Mouse (Mus musculus) kidney, adult 2 months (tissue): ENCODE results near the gene Bak1. TPM values are rescaled to one million over a fixed set of nuclear protein-coding genes. Genes with fewer than 3 reads are reported as not detected.

Experiments used
- DNase-seq: peaks from one replicate; pipeline ENCODE4 v3.0.0; 2021
- H3K27ac ChIP-seq: fragments of 200-500 bp; 2 replicates; pipeline ENCODE4 v1.5.1; 2012; ENCODE audit warnings: low read depth, low read length, control low read depth, inconsistent platforms; ENCODE audit not compliant: insufficient read depth
- H3K27me3 ChIP-seq: fragments of 200-500 bp; replicated peaks from 2 replicates; pipeline ENCODE4 v1.6.1; 2012; ENCODE audit warnings: mild to moderate bottlenecking, moderate library complexity, low read length, inconsistent platforms; ENCODE audit not compliant: control insufficient read depth, insufficient read depth
- H3K36me3 ChIP-seq: fragments of 200-500 bp; 2 replicates; pipeline ENCODE4 v1.6.1; 2012; ENCODE audit warnings: mild to moderate bottlenecking, moderate library complexity, low read length, inconsistent platforms; ENCODE audit not compliant: control insufficient read depth, insufficient read depth
- H3K4me1 ChIP-seq: fragments of 200-500 bp; 2 replicates; pipeline ENCODE4 v1.6.1; 2011; ENCODE audit warnings: low read length; ENCODE audit not compliant: control insufficient read depth, insufficient read depth
- H3K4me3 ChIP-seq: fragments of 200-500 bp; 2 replicates; pipeline ENCODE4 v1.5.1; 2011; ENCODE audit warnings: mild to moderate bottlenecking, low read depth, low read length, control low read depth; ENCODE audit not compliant: insufficient read depth
- CTCF ChIP-seq: fragments of 200-500 bp; conservative IDR thresholded peaks from 2 replicates; pipeline ENCODE4 v1.5.1; 2011; ENCODE audit warnings: low read depth, mild to moderate bottlenecking, control low read depth, low read length, moderate library complexity, mixed read lengths; ENCODE audit not compliant: insufficient read depth, insufficient read length
- POLR2A ChIP-seq: fragments of 200-500 bp; IDR thresholded peaks from one replicate; pipeline ENCODE4 v1.6.1; 2011; ENCODE audit warnings: low read depth, low read length, control low read depth
- WGBS: fragments of 180-500 bp; shearing (Covaris S2); methylation state at CpG from one replicate; pipeline ENCODE4 v1.1.7; 2018; 5-methylcytosine and 5-hydroxymethylcytosine counted together
- polyA plus RNA-seq: library from polyadenylated mRNA; depleted of rRNA; stranded (reverse); fragments of >200 nt; gene quantifications from 2 replicates; pipeline ENCODE4 v1.2.3, GENCODE M21; 2012

Gene Bak1
- polyA plus RNA-seq, 1 experiment, result 39.4 TPM

DNA sequence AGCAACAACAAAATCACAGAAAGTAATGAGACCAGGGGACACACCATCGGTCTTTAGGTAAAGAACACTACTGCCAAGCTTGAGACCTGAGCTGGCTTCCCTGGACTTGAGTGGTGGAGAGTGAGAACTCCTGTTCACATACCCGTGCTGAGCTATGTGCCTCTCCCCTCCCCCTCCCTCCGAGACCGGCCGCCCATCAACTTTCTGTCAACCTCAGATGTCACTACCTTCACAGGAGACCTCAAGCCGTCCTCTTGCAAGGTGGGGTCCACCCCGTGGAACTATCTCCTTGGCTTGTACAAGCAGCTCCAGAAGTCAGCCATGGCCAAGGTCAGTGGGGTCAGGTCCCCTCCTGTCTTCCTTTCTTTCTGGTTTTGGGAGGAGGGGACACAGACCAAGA is 3.5 kb upstream of the Bak1 start:
- H3K27me3 ChIP-seq, result no peaks in the 10 kb centered on the region
- H3K36me3 ChIP-seq, result no peaks in the 10 kb centered on the region
- H3K4me1 ChIP-seq, result no peaks in the 10 kb centered on the region; the same call in 1 of the 2 replicates
- H3K27ac ChIP-seq, result no peak overlapping the region
- no peak overlapping the region for H3K4me3 ChIP-seq
- TF ChIP-seq CTCF (no peak), POLR2A (no peak)
- 57% methylated on average over 7 of the region's 7 CpGs for WGBS
- DNase-seq, result no peak

DNA sequence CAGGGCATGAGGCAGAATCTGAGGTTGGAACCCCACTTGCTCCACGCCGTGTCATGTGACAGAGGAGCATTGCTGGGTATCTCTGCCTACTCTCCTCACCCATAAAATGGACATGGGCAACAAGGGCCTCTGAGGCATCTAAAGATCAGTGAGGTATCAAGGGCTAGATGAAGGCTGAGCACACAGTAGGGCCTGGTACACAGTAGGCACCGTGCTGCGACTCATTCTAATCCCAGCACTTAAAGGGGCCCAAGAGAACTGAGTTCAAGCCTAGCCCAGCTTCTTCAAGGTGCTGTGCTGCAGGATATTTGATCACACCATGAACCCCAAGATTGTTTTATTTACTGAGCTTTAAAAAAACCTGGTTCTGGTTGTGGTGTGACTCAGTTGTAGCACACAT is 2.1 kb upstream of the Bak1 start:
- TF ChIP-seq POLR2A (no peak), CTCF (no peak)
- no peaks in the 10 kb centered on the region; the same call in 1 of the 2 replicates for H3K4me1 ChIP-seq
- H3K36me3 ChIP-seq, result no peaks in the 10 kb centered on the region
- H3K4me3 ChIP-seq, result no peak overlapping the region
- H3K27ac ChIP-seq, result no peak overlapping the region
- no peak for DNase-seq
- H3K27me3 ChIP-seq, result no peaks in the 10 kb centered on the region
- 91% methylated on average over 4 of the region's 4 CpGs for WGBS

DNA sequence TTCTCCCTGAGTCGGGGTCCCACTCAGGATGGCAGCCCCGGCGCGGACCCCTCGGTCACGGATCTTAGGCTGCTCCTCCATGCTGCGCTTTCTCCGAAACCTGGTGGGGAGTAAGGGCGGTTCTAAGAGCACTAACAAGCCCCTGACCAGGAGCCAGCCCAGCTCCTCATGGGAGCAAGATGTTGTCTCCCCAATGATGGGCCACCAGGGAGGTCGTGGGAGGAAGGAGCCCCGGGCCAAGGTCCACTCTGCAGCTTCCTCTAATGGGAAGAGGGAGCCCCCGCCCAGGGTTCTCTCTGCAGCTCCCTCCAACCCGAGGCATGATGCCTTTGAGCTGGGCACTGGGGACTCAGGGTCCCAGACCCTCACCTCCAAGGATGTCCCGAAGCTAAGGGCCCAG is 622 bp upstream of the Bak1 start:
- no peak for DNase-seq
- no peaks in the 10 kb centered on the region for H3K36me3 ChIP-seq
- TF ChIP-seq CTCF (no peak), POLR2A (no peak)
- 84% methylated on average over 14 of the region's 14 CpGs for WGBS
- no peaks in the 10 kb centered on the region for H3K27me3 ChIP-seq
- H3K4me3 ChIP-seq, result no peak overlapping the region
- no peaks in the 10 kb centered on the region; the same call in 1 of the 2 replicates for H3K4me1 ChIP-seq
- no peak overlapping the region for H3K27ac ChIP-seq

DNA sequence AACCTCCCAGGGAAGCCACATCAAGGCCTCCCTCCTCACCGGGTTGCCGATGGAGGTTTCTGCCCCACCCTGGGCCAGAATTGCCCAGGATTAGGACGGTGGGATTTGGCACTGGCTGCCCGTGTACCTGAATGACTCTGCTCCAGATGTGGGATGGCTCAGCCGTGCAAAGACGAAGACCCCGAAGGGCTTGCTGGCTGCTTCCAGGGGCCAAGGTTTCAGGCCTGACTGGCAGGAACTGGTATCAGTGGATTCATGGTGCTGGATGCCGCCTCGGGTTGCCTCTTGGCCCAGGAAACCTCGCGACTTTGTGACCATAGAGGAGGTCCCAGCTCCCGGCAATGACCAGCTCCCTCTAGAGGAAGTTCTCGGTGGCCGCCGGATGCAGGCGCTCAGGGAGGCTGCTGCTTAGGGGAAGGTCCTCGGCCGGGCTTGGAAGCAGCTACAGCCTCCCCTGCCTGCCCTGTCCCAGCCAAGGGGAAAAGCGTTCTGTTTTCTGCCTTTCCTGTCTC is 469 bp downstream of the Bak1 start:
- DNase-seq, result peak; percentile 94
- Histone ChIP-seq H3K27ac (peak overlapping the region; percentile 67), H3K4me1 (no peaks in the 10 kb centered on the region; the same call in 1 of the 2 replicates), H3K4me3 (peak overlapping the region; percentile 93), H3K36me3 (no peaks in the 10 kb centered on the region), H3K27me3 (no peaks in the 10 kb centered on the region)
- WGBS, result under 1% methylated on average over 19 of the region's 19 CpGs
- peak; percentile 79 for TF ChIP-seq CTCF
- peak; percentile 55 for TF ChIP-seq POLR2A

DNA sequence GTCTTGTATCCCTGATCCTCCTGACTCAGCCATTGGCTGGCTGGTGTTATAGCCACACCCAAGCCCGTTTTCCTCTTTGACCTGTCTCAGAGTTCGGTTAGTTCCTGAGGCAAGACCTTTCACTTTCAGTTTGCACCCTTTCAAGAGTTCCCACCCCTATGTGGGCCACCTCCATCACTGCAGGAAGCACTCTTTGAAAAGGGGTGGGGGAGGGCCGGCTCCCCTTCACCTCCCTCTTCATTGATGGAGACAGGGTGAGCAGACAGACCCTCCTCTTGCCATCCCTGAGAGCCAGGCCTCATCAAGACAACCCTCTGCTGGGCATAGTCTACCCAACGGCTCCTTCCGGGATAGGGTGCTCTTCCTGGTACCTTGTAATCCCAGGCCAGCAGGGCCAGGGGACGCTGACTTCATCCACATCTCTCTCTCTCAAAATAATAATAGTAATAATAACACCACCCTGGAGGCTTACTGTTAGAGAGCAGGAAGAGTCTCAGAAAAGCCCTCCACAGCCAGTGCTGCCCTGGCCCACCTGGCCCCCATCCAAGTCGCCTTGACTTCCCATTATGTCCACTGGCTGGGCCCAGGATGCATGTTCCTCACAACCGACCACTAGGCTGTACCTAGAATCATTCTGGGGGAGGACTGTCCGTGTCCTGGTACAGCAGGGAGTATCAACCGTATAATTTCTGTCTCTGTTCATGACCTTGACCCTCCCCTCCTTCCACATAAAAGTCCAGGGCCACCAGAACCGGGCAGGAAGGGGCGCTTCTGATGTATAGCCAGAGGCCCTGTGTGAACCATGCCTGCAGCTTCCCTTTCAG is 1.1 kb downstream of the Bak1 start:
- 9% methylated on average over 12 of the region's 12 CpGs for WGBS
- Histone ChIP-seq H3K27ac (peak overlapping the region; percentile 67), H3K36me3 (no peaks in the 10 kb centered on the region), H3K4me1 (no peaks in the 10 kb centered on the region; the same call in 1 of the 2 replicates), H3K4me3 (peak overlapping the region; percentile 93), H3K27me3 (no peaks in the 10 kb centered on the region)
- DNase-seq, result peak; percentile 70
- TF ChIP-seq POLR2A (no peak), CTCF (no peak)

DNA sequence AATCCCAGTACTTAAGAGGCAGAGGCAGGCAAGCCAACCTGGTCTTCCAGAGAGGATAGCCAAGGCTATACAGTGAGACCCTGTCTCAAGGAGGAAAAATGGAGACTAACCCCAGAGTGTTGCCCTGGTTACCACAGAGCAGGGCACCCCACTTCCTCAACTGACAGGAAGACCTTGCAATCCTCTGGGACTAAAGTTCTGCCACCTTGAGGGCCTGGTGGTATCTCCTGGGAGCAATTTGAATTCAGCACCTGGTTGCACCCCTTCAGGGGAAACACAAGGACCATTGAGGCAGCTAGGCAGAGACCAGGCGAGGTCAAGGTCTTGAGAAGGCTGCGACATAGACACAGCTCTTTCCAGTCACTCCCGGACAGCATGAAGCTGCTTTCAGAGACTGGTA is 2.9 kb downstream of the Bak1 start:
- Histone ChIP-seq H3K4me3 (no peak overlapping the region), H3K36me3 (no peaks in the 10 kb centered on the region; the same call in 1 of the 2 replicates), H3K4me1 (no peaks in the 10 kb centered on the region; the same call in 1 of the 2 replicates), H3K27ac (no peak overlapping the region), H3K27me3 (no peaks in the 10 kb centered on the region)
- DNase-seq, result no peak
- 96% methylated on average over 3 of the region's 3 CpGs for WGBS
- no peak for TF ChIP-seq POLR2A
- TF ChIP-seq CTCF, result no peak

DNA sequence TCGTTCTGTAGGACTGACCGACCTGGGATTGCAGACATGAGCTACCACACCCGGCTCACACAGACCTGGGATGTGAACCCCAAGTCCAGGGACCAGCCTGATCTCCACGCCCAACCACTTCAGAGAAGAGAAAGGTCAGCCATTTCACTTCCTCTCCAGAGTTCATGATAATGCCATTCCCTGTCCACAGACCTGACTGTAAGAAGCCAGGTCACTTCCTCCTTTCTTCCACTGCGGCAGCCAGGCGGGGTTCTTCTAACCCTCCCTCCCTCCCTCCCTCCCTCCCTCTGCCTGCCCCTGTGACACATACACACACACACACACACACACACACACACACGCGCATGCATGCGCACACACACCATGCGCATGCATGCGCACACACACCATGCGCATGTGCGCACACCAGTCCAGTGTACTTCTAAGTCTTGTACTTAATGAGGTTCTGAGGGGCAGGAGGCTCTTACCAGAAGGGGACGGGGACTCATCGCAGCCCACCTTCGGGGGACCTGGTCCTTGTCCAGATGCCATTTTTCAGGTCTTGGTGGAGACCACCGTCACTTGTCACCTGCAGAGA is 3.4 kb downstream of the Bak1 start:
- Histone ChIP-seq H3K27me3 (no peaks in the 10 kb centered on the region), H3K4me1 (no peaks in the 10 kb centered on the region; the same call in 1 of the 2 replicates), H3K4me3 (no peak overlapping the region), H3K36me3 (no peaks in the 10 kb centered on the region; the same call in 1 of the 2 replicates), H3K27ac (no peak overlapping the region)
- 89% methylated on average over 17 of the region's 17 CpGs for WGBS
- no peak for TF ChIP-seq POLR2A
- TF ChIP-seq CTCF, result no peak
- DNase-seq, result no peak
